Mouse (Mus musculus): Measurements from ENCODE around the gene Trmt44. TPM values are rescaled to one million over a fixed set of nuclear protein-coding genes. Genes with fewer than 3 reads are reported as not detected.

The Trmt44 gene
- 7.7 and 9.0 TPM in 2 replicates for polyA plus RNA-seq (2015; fragmentation: Nextera tagmentation; extraction: Ambion mirVana)

- peak within 1 kb of the TSS; percentile 92 for H3K9ac ChIP-seq
- H3K4me1 ChIP-seq, result peaks cover 13% of the 10 kb centered on the region
- H3K9me3 ChIP-seq, result no peaks in the 10 kb centered on the region
- H3K36me3 ChIP-seq, result peaks cover 40% of the 10 kb centered on the region
- 3% methylated on average over 56 of the region's 56 CpGs for WGBS
- H3K27ac ChIP-seq, result peak within 1 kb of the TSS; percentile 45
- peak; percentile 93 for ATAC-seq (ENCODE audit: low FRiP score, low read depth)
- peak within 1 kb of the TSS; percentile 96 for H3K4me2 ChIP-seq (replicated peaks)
- H3K27me3 ChIP-seq, result 0 out of 2 replicates have a peak, but pooled peaks cover 5% of the 10 kb centered on the region
- peak within 1 kb of the TSS; percentile 98 for H3K4me3 ChIP-seq
These were observed at the start of gene Trmt44 for GRCm38 (mm10) chr5:35574653-35575599. Gene Trmt44, minus strand, starts transcription at chr5:35575070.

- Histone ChIP-seq H3K9me3 (no peaks in the 10 kb centered on the region), H3K4me3 (no peak overlapping the region), H3K27me3 (no peaks in the 10 kb centered on the region), H3K4me1 (peaks cover 25% of the 10 kb centered on the region), H3K36me3 (no peaks in the 10 kb centered on the region), H3K4me2 (replicated peaks) (no peak overlapping the region), H3K27ac (no peak overlapping the region), H3K9ac (no peak overlapping the region)
- ATAC-seq (ENCODE audit: low FRiP score, low read depth), result no peak
These were observed 49.0 kb upstream of the Trmt44 start for GRCm38 (mm10) chr5:35623831-35624230.

GRCm38 (mm10) chr5:35621114-35621513 is 46.2 kb upstream of the Trmt44 start:
- Histone ChIP-seq H3K4me1 (peaks cover 46% of the 10 kb centered on the region), H3K36me3 (no peaks in the 10 kb centered on the region), H3K27me3 (no peaks in the 10 kb centered on the region), H3K27ac (no peak overlapping the region), H3K9me3 (no peaks in the 10 kb centered on the region), H3K9ac (no peak overlapping the region), H3K4me3 (no peak overlapping the region), H3K4me2 (replicated peaks) (no peak overlapping the region)
- WGBS, result 40% methylated on average over 4 of the region's 4 CpGs
- no peak for ATAC-seq (ENCODE audit: low FRiP score, low read depth)

DNA sequence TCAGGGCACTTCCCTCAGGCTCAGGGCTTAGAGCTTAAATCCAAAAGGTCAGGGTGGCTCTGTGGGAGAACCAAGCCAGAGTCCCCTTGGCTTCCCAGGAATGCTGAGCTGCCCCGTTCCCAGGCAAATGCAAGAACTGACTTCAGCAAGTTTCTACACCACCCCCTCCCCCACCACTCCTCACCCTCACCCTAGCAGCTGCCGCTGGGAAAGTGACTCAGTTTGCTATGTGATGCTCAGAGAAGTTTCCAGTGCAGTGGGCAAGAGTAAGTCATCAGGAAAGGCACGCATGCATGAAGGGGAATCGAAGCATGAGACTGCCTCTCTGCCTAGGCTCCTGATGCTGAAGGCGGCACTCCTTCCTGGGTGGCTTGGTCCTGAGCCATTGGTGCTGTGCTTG is 42.1 kb upstream of the Trmt44 start:
- Histone ChIP-seq H3K4me2 (replicated peaks) (no peak overlapping the region), H3K9ac (peak overlapping the region; percentile 43; the same call in 1 of the 2 replicates), H3K4me1 (peaks cover 40% of the 10 kb centered on the region), H3K27me3 (no peaks in the 10 kb centered on the region), H3K4me3 (no peak overlapping the region), H3K9me3 (no peaks in the 10 kb centered on the region), H3K27ac (peak overlapping the region; percentile 0; the same call in 1 of the 2 replicates), H3K36me3 (0 out of 2 replicates have a peak, but pooled peaks cover 8% of the 10 kb centered on the region)
- WGBS, result 48% methylated on average over 5 of the region's 5 CpGs
- ATAC-seq (ENCODE audit: low FRiP score, low read depth), result peak; percentile 35

GRCm38 (mm10) chr5:35612722-35613121 is 37.9 kb upstream of the Trmt44 start:
- H3K4me1 ChIP-seq, result peaks cover 62% of the 10 kb centered on the region
- H3K4me2 ChIP-seq (replicated peaks), result no peak overlapping the region
- no peak for ATAC-seq (ENCODE audit: low FRiP score, low read depth)
- WGBS, result 78% methylated on average over 8 of the region's 8 CpGs
- no peak overlapping the region for H3K4me3 ChIP-seq
- H3K36me3 ChIP-seq, result 0 out of 2 replicates have a peak, but pooled peaks cover 10% of the 10 kb centered on the region
- no peak overlapping the region; the same call in 1 of the 2 replicates for H3K27ac ChIP-seq
- H3K9ac ChIP-seq, result no peak overlapping the region
- H3K9me3 ChIP-seq, result no peaks in the 10 kb centered on the region
- no peaks in the 10 kb centered on the region for H3K27me3 ChIP-seq

DNA sequence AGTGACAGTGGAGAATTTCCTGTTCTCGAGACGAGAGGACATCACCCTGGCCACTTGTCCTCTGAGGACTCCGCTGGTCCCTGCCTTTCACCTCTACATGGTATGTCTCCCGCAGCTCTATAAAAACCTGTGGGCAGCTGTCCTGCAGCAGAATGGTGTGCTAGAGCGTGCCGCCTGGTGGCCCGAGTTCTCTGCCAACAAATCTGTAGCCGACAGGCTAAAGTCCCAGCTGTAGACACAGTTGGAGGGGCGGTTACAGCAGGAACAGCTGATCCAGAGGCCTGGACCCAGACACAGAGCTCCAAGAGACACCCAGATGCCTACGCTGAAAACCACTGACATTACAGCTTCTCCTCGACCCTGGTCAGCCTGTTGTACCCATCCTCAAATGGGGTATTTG is 37.0 kb upstream of the Trmt44 start:
- H3K4me3 ChIP-seq, result no peak overlapping the region
- no peak overlapping the region for H3K4me2 ChIP-seq (replicated peaks)
- H3K9ac ChIP-seq, result no peak overlapping the region
- H3K27ac ChIP-seq, result no peak overlapping the region
- H3K4me1 ChIP-seq, result peaks cover 61% of the 10 kb centered on the region
- H3K27me3 ChIP-seq, result no peaks in the 10 kb centered on the region
- 73% methylated on average over 11 of the region's 11 CpGs for WGBS
- no peak for ATAC-seq (ENCODE audit: low FRiP score, low read depth)
- H3K36me3 ChIP-seq, result 0 out of 2 replicates have a peak, but pooled peaks cover 10% of the 10 kb centered on the region
- no peaks in the 10 kb centered on the region for H3K9me3 ChIP-seq

GRCm38 (mm10) chr5:35611170-35611569 is 36.3 kb upstream of the Trmt44 start:
- no peak overlapping the region for H3K9ac ChIP-seq
- H3K27ac ChIP-seq, result no peak overlapping the region; the same call in 1 of the 2 replicates
- no peak for ATAC-seq (ENCODE audit: low FRiP score, low read depth)
- no peaks in the 10 kb centered on the region for H3K27me3 ChIP-seq
- H3K4me1 ChIP-seq, result peaks cover 54% of the 10 kb centered on the region
- H3K36me3 ChIP-seq, result 0 out of 2 replicates have a peak, but pooled peaks cover 10% of the 10 kb centered on the region
- no peaks in the 10 kb centered on the region for H3K9me3 ChIP-seq
- WGBS, result 71% methylated on average over 9 of the region's 9 CpGs
- H3K4me2 ChIP-seq (replicated peaks), result no peak overlapping the region
- no peak overlapping the region for H3K4me3 ChIP-seq

- no peak for ATAC-seq (ENCODE audit: low FRiP score, low read depth)
- Histone ChIP-seq H3K27ac (no peak overlapping the region; the same call in 1 of the 2 replicates), H3K4me2 (replicated peaks) (no peak overlapping the region)
These were observed 35.5 kb upstream of the Trmt44 start for GRCm38 (mm10) chr5:35610381-35610780.

DNA sequence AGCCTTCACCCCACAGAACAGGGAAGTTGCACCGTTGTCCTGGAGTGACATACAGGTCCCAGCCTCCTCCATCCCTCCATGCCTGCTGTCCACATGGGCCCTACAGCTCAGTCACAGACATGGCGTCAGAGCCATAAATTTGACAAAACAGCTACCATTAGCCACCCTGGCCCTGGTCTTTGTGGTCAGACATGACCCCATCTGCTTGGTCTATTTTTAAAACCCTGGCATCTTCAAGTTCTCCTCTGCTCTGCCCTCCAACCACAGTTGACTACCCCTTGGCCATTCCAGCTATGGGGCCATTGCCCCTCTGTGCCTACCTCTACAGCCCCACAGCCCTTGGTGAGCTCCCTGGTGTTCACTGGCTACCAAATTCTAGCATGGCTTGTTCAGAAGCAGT is 35.1 kb upstream of the Trmt44 start:
- H3K27ac ChIP-seq, result peak overlapping the region; percentile 79; the same call in 1 of the 2 replicates

More at GRCm38 (mm10) chr5:35610381-35610780, 35.5 kb upstream of the Trmt44 start:
- Histone ChIP-seq H3K27me3 (no peaks in the 10 kb centered on the region), H3K4me3 (no peak overlapping the region), H3K9me3 (no peaks in the 10 kb centered on the region), H3K4me1 (peaks cover 52% of the 10 kb centered on the region), H3K36me3 (peaks cover 13% of the 10 kb centered on the region; the same call in 1 of the 2 replicates), H3K9ac (0 out of 2 replicates have a peak overlapping the region, but pooled peaks have one; percentile 19)
- WGBS, result 89% methylated on average over 7 of the region's 7 CpGs

DNA sequence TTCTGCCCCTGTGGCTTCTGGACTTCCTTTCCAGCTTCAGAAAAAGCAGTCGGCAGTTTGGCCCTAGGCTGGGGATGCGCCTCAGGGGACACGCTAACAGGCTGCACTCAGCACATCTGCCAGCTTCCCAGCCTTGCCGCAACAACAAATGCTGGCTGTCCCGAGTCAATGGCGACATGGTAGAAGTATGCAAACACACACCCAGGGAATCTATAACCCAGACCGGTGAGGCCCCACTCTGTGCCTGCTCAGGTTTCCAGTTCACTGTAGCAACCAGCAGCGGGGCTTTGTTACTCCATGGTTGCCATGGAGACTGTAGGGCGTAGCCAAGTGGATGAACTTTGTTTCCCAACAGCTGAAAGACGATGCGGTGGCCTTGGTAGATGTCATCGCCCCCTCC is 34.5 kb upstream of the Trmt44 start:
- Histone ChIP-seq H3K4me2 (replicated peaks) (peak overlapping the region; percentile 19), H3K27ac (peak overlapping the region; percentile 79), H3K36me3 (peaks cover 18% of the 10 kb centered on the region; the same call in 1 of the 2 replicates), H3K4me1 (peaks cover 52% of the 10 kb centered on the region), H3K9me3 (no peaks in the 10 kb centered on the region), H3K4me3 (no peak overlapping the region), H3K9ac (0 out of 2 replicates have a peak overlapping the region, but pooled peaks have one; percentile 21), H3K27me3 (no peaks in the 10 kb centered on the region)
- 29% methylated on average over 12 of the region's 12 CpGs for WGBS
- peak; percentile 90 for ATAC-seq (ENCODE audit: low FRiP score, low read depth)

More for the DNA sequence above, 35.1 kb upstream of the Trmt44 start:
- Histone ChIP-seq H3K9me3 (no peaks in the 10 kb centered on the region), H3K27me3 (no peaks in the 10 kb centered on the region), H3K36me3 (peaks cover 17% of the 10 kb centered on the region; the same call in 1 of the 2 replicates), H3K4me2 (replicated peaks) (no peak overlapping the region; the same call in 1 of the 2 replicates), H3K9ac (peak overlapping the region; percentile 13; the same call in 1 of the 2 replicates), H3K4me1 (peaks cover 52% of the 10 kb centered on the region), H3K4me3 (no peak overlapping the region)
- no peak for ATAC-seq (ENCODE audit: low FRiP score, low read depth)
- WGBS, result 70% methylated on average over 2 of the region's 2 CpGs

GRCm38 (mm10) chr5:35608559-35608958 is 33.7 kb upstream of the Trmt44 start:
- peak overlapping the region; percentile 26; the same call in 1 of the 2 replicates for H3K9ac ChIP-seq
- peaks cover 15% of the 10 kb centered on the region for H3K36me3 ChIP-seq
- no peak for ATAC-seq (ENCODE audit: low FRiP score, low read depth)
- no peaks in the 10 kb centered on the region for H3K9me3 ChIP-seq
- H3K4me2 ChIP-seq (replicated peaks), result no peak overlapping the region
- 75% methylated on average over 5 of the region's 5 CpGs for WGBS
- peaks cover 52% of the 10 kb centered on the region for H3K4me1 ChIP-seq
- H3K27me3 ChIP-seq, result no peaks in the 10 kb centered on the region
- H3K27ac ChIP-seq, result peak overlapping the region; percentile 79
- no peak overlapping the region for H3K4me3 ChIP-seq

GRCm38 (mm10) chr5:35607784-35608183 is 32.9 kb upstream of the Trmt44 start:
- Histone ChIP-seq H3K27ac (peak overlapping the region; percentile 79; the same call in 1 of the 2 replicates), H3K36me3 (peaks cover 18% of the 10 kb centered on the region), H3K27me3 (no peaks in the 10 kb centered on the region), H3K4me1 (peaks cover 52% of the 10 kb centered on the region), H3K4me2 (replicated peaks) (no peak overlapping the region), H3K9ac (no peak overlapping the region; the same call in 1 of the 2 replicates), H3K4me3 (no peak overlapping the region), H3K9me3 (no peaks in the 10 kb centered on the region)
- 0 out of 2 replicates have a peak, but pooled peaks have one; percentile 21 for ATAC-seq (ENCODE audit: low FRiP score, low read depth)
- WGBS, result 92% methylated on average over 5 of the region's 7 CpGs
